Mouse (Mus musculus): ENCODE measurements around the gene Lgmn. TPM values are rescaled to one million over a fixed set of nuclear protein-coding genes. Genes with fewer than 3 reads are reported as not detected.

The Lgmn gene
- total RNA-seq, 2 experiments from 2014 or later: 78.6 to 84.8 TPM

DNA sequence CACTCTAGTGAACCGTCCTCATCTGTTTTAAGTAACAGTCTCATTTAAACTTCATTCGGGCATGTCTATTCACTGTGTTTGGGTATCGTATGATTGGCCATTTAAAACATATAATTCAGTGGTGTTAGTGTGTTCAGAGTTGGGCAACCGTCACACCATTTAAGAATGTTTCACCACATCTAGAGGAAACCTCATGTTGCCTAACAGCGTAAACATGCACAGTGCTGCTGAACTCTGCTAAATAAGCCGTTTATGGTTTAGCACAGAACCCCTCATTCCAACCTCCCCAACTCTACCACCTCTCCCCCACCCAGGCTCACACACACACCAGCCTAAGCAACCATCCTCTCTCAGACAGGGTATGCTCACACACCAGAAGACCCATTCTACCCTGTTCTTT is 91.2 kb downstream of the Lgmn start:
- no peak overlapping the region for H3K4me3 ChIP-seq
- DNase-seq (ENCODE audit: low spot score in 2 of 2): no peak
- TF ChIP-seq CTCF (conservative IDR thresholded peaks at IDR 0.05): no peak
- H3K27ac ChIP-seq: no peak overlapping the region

DNA sequence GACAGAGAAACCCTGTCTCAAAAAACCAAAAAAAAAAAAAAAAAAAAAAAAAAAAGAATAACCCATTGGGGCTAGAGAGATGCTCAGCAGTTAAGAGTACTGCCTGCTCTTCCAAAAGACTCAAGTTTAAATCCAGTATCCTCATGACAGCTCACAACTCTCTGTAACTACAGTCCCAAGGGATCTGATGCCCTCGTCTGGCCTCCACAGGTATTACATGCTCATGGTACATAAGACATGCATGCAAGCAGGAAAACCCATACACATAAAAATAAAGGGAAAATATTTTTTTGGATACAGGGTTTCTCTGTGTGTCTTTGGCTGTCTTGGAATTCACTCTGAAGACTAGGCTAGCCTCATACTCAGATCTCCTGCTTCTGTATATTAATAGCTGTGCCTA is 93.1 kb downstream of the Lgmn start:
- Histone ChIP-seq H3K27ac (no peak overlapping the region), H3K4me3 (no peak overlapping the region)
- peak; percentile 79 for TF ChIP-seq CTCF (conservative IDR thresholded peaks at IDR 0.05)
- no peak for DNase-seq (ENCODE audit: low spot score in 2 of 2)

DNA sequence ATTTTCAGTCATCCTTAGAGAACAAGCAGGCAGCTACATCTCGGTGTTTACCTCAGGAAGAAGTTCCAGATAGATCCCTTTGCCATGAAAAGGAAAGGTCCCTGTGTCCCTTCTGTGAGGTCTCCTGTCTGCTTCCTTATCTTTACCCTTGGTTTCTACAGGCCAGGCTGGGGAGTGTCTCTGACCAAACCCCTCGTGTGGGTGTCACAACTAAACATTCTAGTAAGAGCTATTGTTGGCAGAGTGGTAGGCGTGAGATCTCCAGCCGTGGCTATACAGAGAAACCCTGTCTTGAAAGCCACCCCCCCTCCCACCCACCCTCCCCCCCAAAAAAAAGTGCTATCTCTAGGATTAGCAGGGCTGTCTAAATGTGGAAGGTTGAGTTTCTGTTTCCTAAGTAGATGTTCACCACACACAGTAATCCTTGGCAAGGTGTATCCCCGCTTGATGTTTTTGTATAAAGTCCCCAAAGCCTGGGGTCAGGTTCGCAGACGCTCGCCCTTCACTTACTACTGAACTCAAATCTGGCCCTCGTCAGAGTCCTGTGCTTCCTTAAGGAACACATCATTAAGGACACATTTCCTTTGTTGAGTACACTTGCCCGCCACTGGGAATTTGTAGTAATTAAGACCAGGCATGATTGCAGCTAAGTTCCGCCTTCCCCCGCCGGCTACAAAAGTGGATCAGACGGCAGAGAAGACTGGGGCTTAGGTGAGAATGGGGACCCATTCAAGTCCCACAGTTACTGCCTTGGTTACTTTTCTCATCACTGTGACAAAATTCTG is 94.4 kb downstream of the Lgmn start:
- TF ChIP-seq CTCF (conservative IDR thresholded peaks at IDR 0.05): no peak
- H3K27ac ChIP-seq: no peak overlapping the region
- no peak overlapping the region for H3K4me3 ChIP-seq
- DNase-seq (ENCODE audit: low spot score in 2 of 2): no peak

Other genes starting within 250 kb of the Lgmn start
- 1 to 10 TPM; 3.2 to 4.3 TPM for gene Rin3, start 156.8 kb downstream of the Lgmn start, total RNA-seq (2021)
- 10 to 100 TPM; 24.6 to 26.3 TPM for gene Golga5, start 29.3 kb upstream of the Lgmn start, total RNA-seq (2021)
- 100 to 1,000 TPM; 123 to 124 TPM for gene Chga, start 115.2 kb upstream of the Lgmn start, total RNA-seq (2021)